Mouse (Mus musculus) brain, embryonic 14.5 days (tissue): Measurements from ENCODE around the gene Cenpi.

Experiments used
- CTCF ChIP-seq: fragments of 200-500 bp; IDR thresholded peaks from 2 replicates; pipeline ENCODE4 v1.5.1; 2012; ENCODE audit warnings: inconsistent platforms, mild to moderate bottlenecking, moderate library complexity, borderline replicate concordance; ENCODE audit not compliant: insufficient read depth, insufficient read length; ENCODE audit errors: extremely low read depth
- POLR2A ChIP-seq: fragments of 200-500 bp; IDR thresholded peaks from 2 replicates; pipeline ENCODE4 v1.6.1; 2012; ENCODE audit warnings: mild to moderate bottlenecking, inconsistent platforms, borderline replicate concordance; ENCODE audit not compliant: poor library complexity, insufficient read depth, insufficient read length, severe bottlenecking; ENCODE audit errors: extremely low read depth

GRCm38 (mm10) chrX:134280531-134280930 is 27.4 kb upstream of the Cenpi start:
- no peak for TF ChIP-seq CTCF
- no peak for TF ChIP-seq POLR2A
